ENCODE assay signal across 9 mouse cellular contexts in genomic region chr17:3244881-3245739, GRCm38 (mm10).
DNase-seq lines count a peak whose midpoint lies in the region; ATAC-seq lines count a peak whose summit lies in the region.
"Had no signal": no experiment of that assay in that cellular context is flagged by ENCODE, and none has a peak within 500 bp of the region (broad histone marks: within the 10 kb centered on the region; RNA-seq: fewer than 3 reads in every experiment).

No protein-coding gene starts in this region.

- no peak overlapping the region for H3K4me3 ChIP-seq in hindbrain, embryonic 11.5 days (ENCODE audit: low read depth, low read length)
- H3K4me3 ChIP-seq in liver, embryonic 16.5 days (ENCODE audit: low read depth, low read length): no peak overlapping the region
- H3K4me3 ChIP-seq: limb, embryonic 12.5 days had no signal

- DNase-seq in heart, adult 18-20 months: peak; percentile 29 to 37
- no peak for DNase-seq in heart, postnatal 25 days (ENCODE audit: low spot score)
- DNase-seq in adipocyte (ENCODE audit: low spot score): peak; percentile 54
- no peak for DNase-seq in hindbrain, embryonic 11.5 days (ENCODE audit: low spot score)
- no peak for DNase-seq in natural killer cell, adult 2 months (ENCODE audit: low spot score in 2 of 2)
- no peak for DNase-seq in left cerebral cortex, postnatal 25 days (ENCODE audit: low spot score in 2 of 2)
- DNase-seq in layer of hippocampus, adult 9-10 months (ENCODE audit: low spot score): no peak

- no peaks in the 10 kb centered on the region for H3K36me3 ChIP-seq in hindbrain, embryonic 11.5 days (ENCODE audit: control insufficient read depth, insufficient read depth, low read length)
- no peaks in the 10 kb centered on the region for H3K36me3 ChIP-seq in liver, embryonic 16.5 days (ENCODE audit: control insufficient read depth, insufficient read depth)

- WGBS in hindbrain, embryonic 11.5 days: 69% methylated on average over 8 of the region's 8 CpGs
- WGBS in liver, embryonic 16.5 days (ENCODE audit: insufficient replicate concordance): 66% methylated on average over 8 of the region's 8 CpGs

- H3K4me2 ChIP-seq in hindbrain, embryonic 11.5 days (replicated peaks; ENCODE audit: low read depth, low read length): no peak overlapping the region
- no peak overlapping the region for H3K4me2 ChIP-seq in liver, embryonic 16.5 days (ENCODE audit: low read depth, low read length)
- H3K4me2 ChIP-seq: limb, embryonic 12.5 days had no signal

- no peaks in the 10 kb centered on the region for H3K9me3 ChIP-seq in hindbrain, embryonic 11.5 days (ENCODE audit: control insufficient read depth, low read length)
- no peaks in the 10 kb centered on the region for H3K9me3 ChIP-seq in liver, embryonic 16.5 days (replicated peaks; ENCODE audit: control insufficient read depth, low read length)
- H3K9me3 ChIP-seq: limb, embryonic 12.5 days had no signal

- H3K27ac ChIP-seq in hindbrain, embryonic 11.5 days (ENCODE audit: low read depth, low read length): 0 out of 2 replicates have a peak overlapping the region, but pooled peaks have one; percentile 49
- peak overlapping the region; percentile 21; the same call in 1 of the 2 replicates for H3K27ac ChIP-seq in liver, embryonic 16.5 days (ENCODE audit: low read length)
- H3K27ac ChIP-seq: limb, embryonic 12.5 days had no signal

- ATAC-seq in hindbrain, embryonic 11.5 days (ENCODE audit: low FRiP score): no peak
- peak; percentile 63 for ATAC-seq in liver, embryonic 16.5 days (ENCODE audit: low read depth)

- intact Hi-C loops in heart, postnatal 25 days (cut with DNase I): no loop called here
- intact Hi-C loops in left cerebral cortex, postnatal 25 days (cut with DNase I): no loop called here

- no peak overlapping the region for H3K9ac ChIP-seq in hindbrain, embryonic 11.5 days (ENCODE audit: low read depth, low read length)
- no peak overlapping the region for H3K9ac ChIP-seq in liver, embryonic 16.5 days (ENCODE audit: low read depth, low read length)
- H3K9ac ChIP-seq: limb, embryonic 12.5 days had no signal

- no peaks in the 10 kb centered on the region for H3K27me3 ChIP-seq in hindbrain, embryonic 11.5 days (ENCODE audit: control insufficient read depth, insufficient read depth, low read length)
- H3K27me3 ChIP-seq in liver, embryonic 16.5 days (ENCODE audit: control insufficient read depth, insufficient read depth, low read depth, low read length): no peaks in the 10 kb centered on the region
- H3K27me3 ChIP-seq: limb, embryonic 12.5 days had no signal

- H3K4me1 ChIP-seq in hindbrain, embryonic 11.5 days (replicated peaks; ENCODE audit: control insufficient read depth, insufficient read depth, low read length): peaks cover 8% of the 10 kb centered on the region; the same call in 1 of the 2 replicates
- H3K4me1 ChIP-seq in liver, embryonic 16.5 days (ENCODE audit: control insufficient read depth, low read depth, low read length): peaks cover 11% of the 10 kb centered on the region

Comparison
In these comparisons a context has a peak if more than half of its experiments do, and no peak if none do; other contexts are left out.
1. DNase-seq: peak in heart, adult 18-20 months (2 of 2) and adipocyte (single experiment); none in heart, postnatal 25 days (single experiment), hindbrain, embryonic 11.5 days (single experiment), natural killer cell, adult 2 months (0 of 2), left cerebral cortex, postnatal 25 days (0 of 2) and layer of hippocampus, adult 9-10 months (single experiment).